Mouse (Mus musculus) CH12.LX (cell line): Measurements from ENCODE around the gene Slx4ip.

Experiments used
- CTCF ChIP-seq, 2 experiments: IDR thresholded peaks in 1 of 2; conservative IDR thresholded peaks in 1 of 2; 2 replicates each; pipeline ENCODE4 v1.5.1; 2011 to 2012; ENCODE audit warnings: low read depth in 2 of 2, low read length in 2 of 2, improper control_type of control experiment in 1 of 2, inconsistent platforms in 1 of 2, mild to moderate bottlenecking in 1 of 2, moderate library complexity in 1 of 2
- ELF1 ChIP-seq: IDR thresholded peaks from 2 replicates; pipeline ENCODE4 v1.6.1; 2014; ENCODE audit warnings: low read depth, mild to moderate bottlenecking, inconsistent platforms, low read length, improper control_type of control experiment
- GABPA ChIP-seq: IDR thresholded peaks from 2 replicates; pipeline ENCODE4 v1.6.1; 2012; ENCODE audit warnings: low read depth, low read length, improper control_type of control experiment, inconsistent platforms; ENCODE audit not compliant: insufficient replicate concordance
- JUND ChIP-seq: conservative IDR thresholded peaks from 2 replicates; pipeline ENCODE4 v1.6.1; 2011; ENCODE audit warnings: low read depth, low read length, improper control_type of control experiment
- MXI1 ChIP-seq: IDR thresholded peaks from 2 replicates; pipeline ENCODE4 v1.6.1; 2011; ENCODE audit warnings: mild to moderate bottlenecking, low read depth, low read length, improper control_type of control experiment
- NELFE ChIP-seq: IDR thresholded peaks from 2 replicates; pipeline ENCODE4 v1.6.1; 2011; ENCODE audit warnings: low read depth, low read length, improper control_type of control experiment
- PAX5 ChIP-seq: IDR thresholded peaks from 2 replicates; pipeline ENCODE4 v1.6.1; 2012; ENCODE audit warnings: low read length, inconsistent platforms, mixed read lengths
- POLR2A ChIP-seq: IDR thresholded peaks from 2 replicates; pipeline ENCODE4 v1.6.1; 2011; ENCODE audit warnings: low read depth, mild to moderate bottlenecking, improper control_type of control experiment, low read length
- RAD21 ChIP-seq: IDR thresholded peaks from 2 replicates; pipeline ENCODE4 v1.6.1; 2011; ENCODE audit warnings: low read depth, mild to moderate bottlenecking, low read length, improper control_type of control experiment, moderate library complexity
- SIN3A ChIP-seq: IDR thresholded peaks from 2 replicates; pipeline ENCODE4 v1.6.1; 2012; ENCODE audit warnings: low read length, improper control_type of control experiment, inconsistent platforms
- TBP ChIP-seq: conservative IDR thresholded peaks from 2 replicates; pipeline ENCODE4 v1.6.1; 2011; ENCODE audit warnings: low read depth, low read length, improper control_type of control experiment
- TCF12 ChIP-seq: IDR thresholded peaks from 2 replicates; pipeline ENCODE4 v1.6.1; 2014; ENCODE audit warnings: low read depth, mild to moderate bottlenecking, inconsistent platforms, low read length, improper control_type of control experiment

DNA sequence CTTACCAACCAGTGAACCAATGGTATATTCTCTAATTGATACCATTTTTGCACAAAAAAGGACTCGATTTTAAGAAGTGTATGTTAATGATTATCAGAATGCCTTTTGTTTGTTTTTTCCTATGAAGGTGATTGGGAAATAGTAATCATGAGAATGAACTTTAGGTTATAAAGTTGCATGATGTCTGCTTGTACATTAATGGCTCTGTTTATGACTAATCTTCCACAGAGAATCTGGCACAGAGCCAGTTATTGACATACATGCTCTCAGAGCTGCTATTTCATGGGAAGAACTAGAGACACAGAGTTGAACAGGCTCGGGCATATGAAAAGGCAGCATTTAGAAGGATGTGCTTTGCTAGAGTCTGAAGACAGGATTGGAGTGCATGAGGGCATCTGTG, 5.1 kb downstream of the Slx4ip start:
- TF ChIP-seq RAD21 (no peak), GABPA (no peak), ELF1 (no peak), NELFE (no peak), MXI1 (no peak), CTCF (conservative IDR thresholded peaks at IDR 0.05 in 1 of 2, IDR thresholded peaks at IDR 0.05 in 1 of 2; ENCODE audit: low read depth in 2 of 2, low read length in 2 of 2) (no peak), PAX5 (no peak), JUND (no peak), TCF12 (no peak), TBP (no peak), POLR2A (no peak), SIN3A (no peak)
